Mouse (Mus musculus) c-Kit-positive CD71-negative TER-119-negative erythroid progenitor cells, embryonic 14.5 days (primary cell): ENCODE measurements around the gene 1110002E22Rik.

Source experiments
- DNase-seq: peaks from one replicate; pipeline ENCODE4 v3.0.0-alpha.2; 2013; ENCODE audit warnings: low read depth

Gene 1110002E22Rik

DNA sequence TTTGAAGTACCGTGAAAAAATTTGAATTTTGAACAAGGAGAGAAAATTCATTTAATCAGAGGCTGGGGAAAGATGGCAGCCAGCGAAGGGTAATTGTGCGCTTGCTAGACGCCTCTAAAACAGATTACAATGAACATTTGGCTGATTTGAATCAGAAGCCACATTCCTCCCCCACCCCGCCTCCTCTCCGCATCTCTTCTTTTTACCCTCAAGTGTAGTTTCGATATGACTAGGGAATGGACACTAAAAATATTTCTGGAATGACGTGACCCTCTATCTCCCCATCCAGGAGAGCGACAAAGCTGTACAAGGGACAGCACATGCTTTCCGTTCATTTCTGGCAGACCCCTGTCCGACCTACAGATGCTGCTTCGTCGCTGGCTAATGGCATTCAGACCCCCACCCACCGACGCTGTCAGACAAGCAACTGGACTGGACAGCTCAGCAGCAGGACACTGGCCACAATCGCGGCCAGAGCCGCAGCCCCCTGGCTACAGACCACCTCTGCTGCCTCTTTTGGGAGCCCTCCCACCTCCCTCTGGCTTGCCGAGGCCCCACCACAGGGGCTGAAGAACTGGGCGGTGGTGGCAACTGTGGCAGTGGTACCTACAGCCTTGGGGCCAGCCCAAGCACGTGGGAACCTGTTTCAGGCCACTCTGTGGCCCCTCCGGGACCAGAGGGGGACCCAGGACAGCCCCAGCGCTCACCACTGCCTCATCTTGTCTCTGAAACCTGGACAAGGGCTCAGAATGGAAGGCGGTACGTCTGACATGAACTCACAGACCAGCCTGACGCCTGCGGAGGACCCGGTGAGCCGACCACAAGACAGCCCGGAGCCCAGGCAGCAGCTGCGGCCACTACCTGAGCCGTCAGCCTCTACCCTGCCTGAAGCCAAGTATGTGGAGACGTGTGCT, at the start of gene 1110002E22Rik:
TSS of gene 1110002E22Rik (plus strand) at position 321 of the 914 bp plus-strand sequence.
- DNase-seq, result no peak

DNA sequence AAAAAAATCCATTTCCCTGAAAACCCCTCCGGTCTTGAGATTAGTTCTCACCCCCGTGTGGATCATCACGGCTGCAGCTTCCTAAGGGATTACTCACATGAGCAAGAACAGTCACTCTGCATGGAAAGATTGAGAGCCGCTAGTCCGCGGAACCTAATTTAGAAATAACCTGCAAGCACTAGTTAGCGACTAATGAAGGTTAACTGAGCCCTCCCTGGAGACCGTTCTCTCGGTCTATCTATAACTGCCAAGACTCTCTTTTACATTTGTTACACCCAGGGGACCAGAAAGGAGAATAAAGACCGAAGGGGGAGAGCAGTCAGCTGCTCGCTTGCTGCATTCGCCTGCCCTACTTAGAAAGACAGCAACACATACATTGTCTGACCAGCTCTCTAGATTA, 48.0 kb upstream of the 1110002E22Rik start:
- DNase-seq, result no peak

DNA sequence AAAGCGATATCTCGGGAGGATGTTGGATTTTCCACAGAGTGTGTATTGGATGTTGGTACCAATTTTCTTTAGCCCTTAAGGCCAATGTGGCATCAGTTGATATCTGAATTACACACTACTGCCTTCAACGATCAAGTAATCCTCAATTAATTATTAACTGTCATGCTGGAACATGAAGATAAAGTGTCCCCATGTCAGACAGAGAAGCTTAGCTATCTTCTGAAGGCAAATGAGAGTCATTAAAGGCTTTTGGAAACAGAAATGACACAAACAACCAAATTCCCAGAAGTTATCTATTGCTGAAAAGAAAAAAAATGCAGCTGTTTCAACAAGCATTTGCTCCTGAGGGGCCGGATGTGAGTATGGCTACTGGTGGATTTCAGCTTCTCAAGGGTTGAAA, 42.8 kb upstream of the 1110002E22Rik start:
- DNase-seq, result no peak

DNA sequence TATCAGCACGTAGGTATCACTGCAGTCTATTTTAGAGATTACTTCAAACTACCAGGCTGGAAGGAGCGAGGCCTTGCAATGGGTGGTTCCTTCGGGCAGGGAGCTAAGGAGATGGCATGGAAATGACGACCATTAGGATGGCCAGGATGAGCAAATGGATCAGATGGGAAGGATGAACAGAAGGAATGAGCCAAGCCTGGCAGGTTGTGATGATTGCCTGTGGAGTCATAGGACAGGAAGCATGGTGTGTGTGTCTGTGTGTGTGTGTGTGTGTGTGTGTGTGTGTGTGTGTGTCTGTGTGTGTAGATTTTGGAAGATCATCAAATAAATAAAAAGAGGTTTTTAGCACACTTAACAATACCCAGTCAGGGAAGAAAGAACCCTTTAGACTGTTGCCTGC, 42.2 kb upstream of the 1110002E22Rik start:
- DNase-seq, result no peak

DNA sequence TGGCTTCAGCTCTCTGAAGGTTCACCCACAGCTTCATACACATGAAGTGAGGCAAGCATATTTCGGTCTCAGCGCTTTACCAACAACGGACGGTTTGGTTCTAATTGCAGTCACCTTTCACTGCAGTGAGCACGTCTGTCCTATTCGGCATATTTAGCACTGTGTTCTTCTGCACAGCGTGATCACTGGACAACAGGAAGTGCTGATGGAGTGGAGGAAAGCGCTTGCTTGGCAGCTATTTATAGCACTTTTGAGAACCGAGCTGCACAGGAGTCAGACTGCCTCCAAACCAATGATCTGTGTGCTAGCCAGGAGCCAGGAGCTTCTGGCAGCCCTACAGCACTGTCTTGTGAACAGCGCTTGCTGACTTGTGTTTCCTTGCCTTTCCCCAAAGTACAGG, 38.6 kb upstream of the 1110002E22Rik start:
- DNase-seq, result no peak

DNA sequence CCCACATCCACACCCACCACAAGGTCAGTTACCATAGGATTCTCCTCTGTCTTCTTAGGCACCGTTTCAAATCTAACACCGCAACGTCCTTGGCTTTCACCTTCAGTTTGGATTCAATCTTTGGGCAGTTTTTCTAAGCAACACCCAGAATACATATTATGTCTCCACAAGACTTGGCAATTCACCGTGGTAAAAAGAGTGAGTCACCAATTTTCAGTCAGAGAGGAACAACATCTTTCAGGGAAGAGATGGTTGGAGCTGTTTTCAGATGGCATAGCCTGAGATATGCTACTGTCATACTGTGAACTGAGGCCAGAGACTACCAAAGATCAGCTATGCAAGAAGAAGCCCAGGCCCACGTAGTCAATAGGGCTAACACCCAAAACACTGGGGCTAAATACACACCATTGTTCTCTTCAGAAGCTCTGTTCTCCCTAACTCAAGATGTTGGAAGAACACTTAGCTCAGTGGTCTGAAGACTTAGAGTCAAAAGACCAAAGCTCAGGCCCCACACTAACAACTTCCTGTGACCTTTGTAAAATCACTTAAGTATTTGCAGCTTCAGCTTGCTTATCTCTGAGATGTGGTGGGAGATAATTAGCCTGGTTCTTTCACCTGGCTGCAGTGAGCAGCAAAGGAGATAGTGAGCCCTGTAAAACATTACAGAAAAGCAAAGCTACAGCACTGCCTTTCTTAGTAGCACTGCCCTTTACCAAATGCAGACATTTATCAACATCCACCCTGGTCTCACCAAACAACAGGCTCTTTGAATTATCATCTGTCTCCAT, 37.1 kb upstream of the 1110002E22Rik start:
- no peak for DNase-seq

DNA sequence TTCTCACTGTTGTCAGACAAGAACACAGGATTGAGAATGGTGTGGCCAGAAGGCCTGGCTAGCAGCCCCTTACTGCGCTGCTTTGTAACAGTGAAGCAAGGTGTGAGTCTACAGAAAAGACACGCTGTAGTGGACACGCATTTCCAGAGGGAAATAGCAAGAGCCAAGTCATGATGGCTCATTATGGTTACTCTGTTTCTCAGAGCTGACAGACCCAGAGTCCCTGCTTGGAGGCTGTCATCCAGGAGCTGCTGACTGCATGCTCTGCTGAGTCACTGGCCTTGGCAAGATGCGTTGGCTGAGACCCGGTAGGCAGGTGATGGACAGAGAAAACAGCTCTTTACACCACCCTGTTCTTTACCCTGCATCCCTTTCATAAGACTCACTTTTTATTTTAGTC, 35.5 kb upstream of the 1110002E22Rik start:
- DNase-seq, result no peak

DNA sequence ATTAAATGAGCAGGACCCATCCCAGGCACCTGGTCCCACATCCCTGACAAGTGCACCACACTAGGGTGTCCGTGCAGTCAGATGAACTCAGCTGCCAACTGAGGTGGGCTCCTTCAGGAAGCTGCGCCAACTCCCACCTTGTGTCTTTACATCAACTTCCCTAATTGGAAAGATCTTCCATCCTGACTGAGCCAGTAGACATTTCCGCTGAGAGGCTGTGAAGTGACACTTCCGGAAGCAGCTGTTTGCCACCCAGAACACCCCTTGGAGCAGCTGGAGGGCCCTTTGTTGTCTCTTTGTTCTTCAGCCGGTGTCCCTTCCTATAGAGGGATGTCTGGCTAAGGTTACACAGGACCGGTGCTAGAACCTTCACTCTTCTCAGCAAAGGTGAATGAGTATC, 34.3 kb upstream of the 1110002E22Rik start:
- DNase-seq, result no peak

DNA sequence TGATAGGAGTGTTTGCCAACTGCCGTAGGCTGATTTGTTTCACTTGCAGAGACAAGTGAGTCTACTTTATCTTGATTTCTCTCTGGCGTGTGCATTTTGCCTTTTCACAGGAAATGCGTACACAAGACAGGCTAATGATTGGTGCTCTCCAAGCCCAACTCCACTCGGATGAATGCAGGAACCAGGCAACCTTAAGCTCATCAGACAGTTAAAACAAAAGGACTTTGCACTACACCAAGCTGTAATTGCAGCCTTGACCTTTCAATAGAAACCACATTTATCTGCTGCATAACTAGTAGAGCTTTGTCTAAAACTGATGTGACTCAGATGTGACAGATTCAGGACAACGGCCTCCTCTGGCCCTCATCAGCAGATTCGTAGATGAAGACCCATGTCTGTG, 30.9 kb upstream of the 1110002E22Rik start:
- no peak for DNase-seq

DNA sequence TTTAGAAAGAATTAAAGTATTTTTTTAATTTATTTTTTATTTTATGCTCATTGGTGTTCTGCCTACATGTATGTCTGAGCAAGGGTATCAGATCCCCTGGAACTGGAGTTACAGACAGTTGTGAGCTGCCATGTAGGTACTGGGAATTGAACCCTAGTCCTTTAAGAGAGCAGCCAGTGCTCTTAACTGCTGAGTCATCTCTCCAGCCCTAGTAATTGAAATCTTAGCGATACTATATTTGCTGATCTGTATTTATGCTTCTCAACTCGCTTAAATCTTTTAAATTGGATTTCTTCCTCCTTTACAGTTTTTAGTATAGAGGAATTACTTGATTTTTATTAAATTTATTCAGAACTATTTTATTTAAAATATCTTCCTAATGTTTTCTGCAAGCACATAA, 23.9 kb upstream of the 1110002E22Rik start:
- DNase-seq, result no peak

DNA sequence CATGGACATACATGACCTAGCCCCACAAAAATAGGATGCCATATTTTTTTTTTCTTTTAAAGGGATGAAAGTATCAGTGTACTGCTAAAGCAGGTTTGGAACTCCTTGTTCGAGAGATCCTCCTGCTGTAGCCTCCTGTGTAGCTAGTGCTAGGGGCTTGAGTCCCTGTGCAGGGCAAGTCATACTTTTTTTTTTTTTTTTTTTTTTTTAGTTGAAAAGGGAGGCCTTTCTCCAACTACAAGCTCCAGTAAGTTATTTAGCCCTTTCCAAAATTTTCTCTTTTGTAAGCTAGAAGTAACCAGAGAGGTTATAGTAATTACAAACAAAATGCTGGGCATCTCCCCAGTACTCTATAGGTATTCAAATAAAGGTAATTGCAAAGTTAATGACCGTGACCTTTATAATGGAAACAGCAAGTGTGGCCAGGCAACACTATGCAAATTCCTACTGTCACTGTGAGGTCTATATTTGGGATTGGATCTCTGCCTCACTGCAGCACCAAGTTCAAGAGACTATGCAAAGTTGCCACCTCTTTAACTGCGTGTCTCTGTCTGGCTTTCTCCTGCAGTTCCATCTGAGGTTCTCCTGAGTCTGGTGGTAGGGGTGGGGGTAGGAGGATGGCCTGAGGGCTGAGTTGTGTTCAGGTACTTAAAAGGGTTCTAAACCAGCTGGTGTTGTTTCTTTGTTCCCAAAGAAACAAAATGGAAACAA, 23.1 kb upstream of the 1110002E22Rik start:
- DNase-seq, result no peak

DNA sequence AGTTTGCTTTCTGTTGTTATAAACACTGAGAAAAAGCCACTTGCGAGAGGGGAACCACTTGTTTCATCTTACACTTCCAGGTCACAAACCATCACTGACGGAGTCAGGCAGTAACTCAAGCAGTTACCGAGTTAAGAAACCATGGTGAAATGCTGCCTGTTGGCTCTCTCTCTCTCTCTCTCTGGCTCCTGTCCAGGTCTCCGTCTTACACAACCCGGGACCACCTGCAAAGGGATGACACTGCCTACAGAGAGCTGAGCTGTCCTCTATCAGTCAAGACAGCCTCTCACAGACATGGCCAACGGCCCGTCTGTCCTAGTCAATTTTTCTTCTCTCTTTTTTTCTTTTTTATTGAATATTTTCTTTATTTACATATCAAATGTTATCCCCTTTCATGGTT, 21.5 kb upstream of the 1110002E22Rik start:
- no peak for DNase-seq

DNA sequence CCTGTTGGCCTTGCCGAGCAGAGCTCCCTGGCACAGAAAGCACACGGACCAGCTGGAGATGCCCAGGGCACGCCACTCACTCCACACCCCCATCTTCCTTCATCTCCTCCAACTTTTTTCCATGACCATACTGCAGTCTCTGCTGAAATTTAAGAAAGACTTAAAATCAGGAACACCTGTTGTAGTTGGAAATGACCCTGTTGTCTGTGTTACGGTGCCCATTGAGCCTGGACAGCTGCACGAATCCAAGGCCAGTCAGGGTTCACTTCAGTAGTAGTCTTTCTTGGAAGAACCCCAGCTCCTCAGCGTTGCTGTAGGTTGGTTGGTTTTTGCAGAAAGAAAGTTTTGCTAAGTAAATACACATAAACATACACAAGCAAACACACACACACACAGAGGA, 15.3 kb upstream of the 1110002E22Rik start:
- no peak for DNase-seq

DNA sequence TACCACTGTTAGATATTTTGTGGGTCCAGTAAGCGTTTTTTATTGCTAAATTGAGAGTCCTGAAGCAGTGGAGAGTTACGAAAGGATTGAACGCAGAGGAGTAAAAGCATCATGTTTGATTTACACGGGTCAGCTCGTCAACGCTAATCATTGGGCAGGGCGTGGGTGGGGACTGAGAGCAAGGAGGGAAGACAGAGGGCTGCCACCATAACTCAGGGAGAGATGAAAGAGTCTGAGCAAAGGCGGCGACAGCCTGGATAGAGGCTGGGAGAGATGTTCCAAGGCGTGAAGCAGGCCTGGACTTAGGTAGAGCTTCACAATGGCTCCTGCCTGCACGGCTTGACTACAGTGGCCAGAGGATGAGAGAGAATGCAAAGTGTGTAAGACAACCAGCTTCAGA, 14.1 kb upstream of the 1110002E22Rik start:
- DNase-seq, result no peak

DNA sequence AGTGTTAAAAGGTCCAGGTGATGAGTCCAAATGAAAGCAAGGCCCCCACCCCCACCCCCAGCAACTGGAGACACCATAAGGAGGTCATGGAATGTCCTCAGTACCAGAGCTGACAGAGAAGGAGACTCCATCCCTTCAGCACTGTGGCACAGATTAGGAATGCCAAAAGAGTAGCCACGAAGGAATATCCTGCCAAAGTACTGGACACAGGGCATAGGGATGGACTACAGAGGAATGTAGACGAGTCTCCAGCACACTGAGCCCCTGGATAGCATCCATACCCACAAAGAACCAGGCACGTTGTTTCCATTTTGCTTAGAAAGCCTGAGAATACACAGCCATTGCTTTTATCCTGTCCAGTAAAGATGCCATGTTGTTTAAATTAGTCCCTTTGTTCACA, 13.4 kb upstream of the 1110002E22Rik start:
- DNase-seq, result no peak

DNA sequence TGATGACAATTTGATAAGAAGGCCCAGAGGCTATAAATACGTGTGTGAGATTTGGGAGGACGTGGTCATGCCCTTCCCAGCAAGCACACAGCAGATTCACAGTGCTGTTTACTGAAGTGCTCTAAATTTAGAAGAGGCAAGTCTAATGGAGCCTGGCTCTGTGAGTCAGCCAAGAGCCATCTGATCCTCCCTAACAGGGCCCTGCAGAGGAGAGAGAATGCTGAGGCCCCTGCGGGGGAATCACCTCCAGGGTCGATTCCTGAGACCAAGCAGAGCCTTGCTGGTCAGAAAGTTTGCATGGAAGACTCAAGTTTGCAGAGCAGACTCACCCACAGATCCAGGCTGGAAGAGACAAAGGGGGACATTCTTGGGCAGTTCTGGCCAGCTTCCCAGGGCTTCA, 10.9 kb upstream of the 1110002E22Rik start:
- no peak for DNase-seq

DNA sequence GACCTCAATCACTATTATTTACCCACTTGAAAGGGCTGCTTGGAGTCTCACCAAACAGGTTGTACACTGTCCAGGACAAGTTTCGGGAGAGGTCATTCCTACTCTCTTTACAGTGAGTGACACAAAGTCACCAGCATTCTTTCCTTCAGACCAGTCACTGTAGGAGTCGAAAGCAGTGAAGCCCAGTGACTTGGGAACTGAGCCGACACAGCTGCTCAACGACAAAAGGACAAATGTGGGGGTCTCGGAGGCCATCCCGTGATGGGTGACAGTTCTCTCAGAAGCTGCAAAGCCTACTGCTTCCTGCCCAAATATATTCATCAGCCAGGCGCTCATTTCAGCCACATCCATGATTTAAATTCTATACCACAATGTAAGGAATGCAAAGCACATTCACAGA, 7.9 kb upstream of the 1110002E22Rik start:
- no peak for DNase-seq

DNA sequence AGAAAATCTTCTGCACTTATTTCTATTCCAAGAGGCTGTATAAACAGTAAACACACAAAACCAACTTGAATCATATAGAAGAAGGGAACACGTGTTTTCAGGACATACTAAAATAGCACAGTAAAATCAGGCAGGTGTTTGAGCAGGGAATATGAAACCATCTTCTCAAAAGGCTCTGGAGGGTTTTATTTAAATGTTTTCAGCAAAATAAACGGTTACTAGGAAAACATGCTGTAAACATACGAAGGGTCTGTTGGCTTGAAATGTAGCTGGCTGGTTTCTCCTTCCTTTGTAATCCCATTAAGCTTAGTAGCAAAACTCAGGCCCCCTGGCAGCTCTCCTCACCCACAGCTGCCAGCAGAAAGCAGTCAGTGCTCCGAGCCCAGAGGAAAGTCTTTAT, 6.6 kb upstream of the 1110002E22Rik start:
- DNase-seq, result no peak

DNA sequence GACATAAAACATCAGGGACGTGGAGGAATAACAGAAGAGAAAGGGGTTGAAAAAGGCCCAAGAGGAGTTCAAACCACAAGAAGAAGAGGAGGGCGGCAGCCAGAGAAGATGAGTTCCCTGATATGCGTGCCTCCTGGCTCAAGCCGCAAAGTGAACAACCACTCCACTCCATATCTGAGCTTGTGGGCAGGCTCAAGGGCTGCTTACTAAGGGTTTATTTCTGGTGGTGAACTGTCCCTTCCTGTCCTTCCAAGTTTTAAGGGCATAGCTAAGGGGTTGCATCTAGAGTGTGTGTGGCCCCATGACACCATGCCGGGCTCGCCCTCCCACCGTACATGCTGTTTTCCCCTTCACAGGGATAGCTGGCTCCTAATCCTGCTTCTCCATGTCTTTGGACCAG, 4.4 kb upstream of the 1110002E22Rik start:
- no peak for DNase-seq

DNA sequence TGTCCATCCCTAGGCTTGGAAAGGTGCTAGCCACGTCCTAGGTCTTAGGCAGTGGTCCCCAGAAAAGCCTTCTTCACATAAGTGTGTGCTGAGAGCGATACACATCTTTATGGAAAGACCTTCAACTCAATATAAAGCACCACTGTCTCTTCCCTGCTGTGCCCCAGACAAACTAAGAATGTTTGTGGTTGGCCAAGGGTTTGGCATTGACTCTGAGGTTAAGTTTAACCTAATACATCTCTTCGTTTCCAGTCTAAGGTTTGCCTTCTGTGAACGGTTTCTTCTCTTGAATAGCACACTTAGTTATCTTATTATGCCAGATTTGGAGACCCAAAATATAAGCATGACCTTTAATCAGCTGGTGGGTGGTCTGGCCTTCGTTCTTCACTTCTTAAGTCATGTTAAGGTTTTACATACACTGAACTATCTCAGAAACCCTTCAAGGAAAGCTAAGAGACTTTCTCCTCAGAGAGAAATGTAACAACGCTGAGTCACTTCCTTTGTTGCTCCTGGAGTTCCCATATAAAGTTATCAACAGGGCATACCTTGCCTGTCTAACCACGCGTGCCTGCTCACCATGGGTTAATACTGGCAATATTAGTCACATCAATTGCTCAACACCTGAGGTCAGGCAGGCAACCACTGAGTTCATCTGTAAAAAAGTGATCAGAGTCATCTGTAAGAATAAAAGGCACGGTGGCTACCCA, 3.5 kb upstream of the 1110002E22Rik start:
- peak; percentile 7 for DNase-seq

DNA sequence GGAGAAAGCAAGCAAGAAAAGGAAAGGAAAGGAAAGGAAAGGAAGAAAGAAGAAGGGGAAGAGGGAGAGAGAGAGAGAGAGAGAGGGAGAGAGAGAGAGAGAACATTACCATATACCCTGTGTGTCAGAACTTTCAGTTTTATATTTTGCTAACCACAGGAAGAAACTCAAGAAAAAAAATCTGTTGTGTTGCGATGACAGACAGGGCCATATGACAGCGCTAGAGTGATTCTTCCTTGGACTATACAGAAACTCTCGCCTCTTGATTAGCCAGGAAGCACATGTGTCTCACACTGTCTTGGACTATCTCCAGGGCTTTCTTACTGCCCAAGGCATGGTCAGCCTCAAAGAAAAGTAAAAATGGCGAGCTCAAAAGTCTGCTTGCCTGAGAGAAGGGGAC, 2.2 kb upstream of the 1110002E22Rik start:
- DNase-seq, result no peak

DNA sequence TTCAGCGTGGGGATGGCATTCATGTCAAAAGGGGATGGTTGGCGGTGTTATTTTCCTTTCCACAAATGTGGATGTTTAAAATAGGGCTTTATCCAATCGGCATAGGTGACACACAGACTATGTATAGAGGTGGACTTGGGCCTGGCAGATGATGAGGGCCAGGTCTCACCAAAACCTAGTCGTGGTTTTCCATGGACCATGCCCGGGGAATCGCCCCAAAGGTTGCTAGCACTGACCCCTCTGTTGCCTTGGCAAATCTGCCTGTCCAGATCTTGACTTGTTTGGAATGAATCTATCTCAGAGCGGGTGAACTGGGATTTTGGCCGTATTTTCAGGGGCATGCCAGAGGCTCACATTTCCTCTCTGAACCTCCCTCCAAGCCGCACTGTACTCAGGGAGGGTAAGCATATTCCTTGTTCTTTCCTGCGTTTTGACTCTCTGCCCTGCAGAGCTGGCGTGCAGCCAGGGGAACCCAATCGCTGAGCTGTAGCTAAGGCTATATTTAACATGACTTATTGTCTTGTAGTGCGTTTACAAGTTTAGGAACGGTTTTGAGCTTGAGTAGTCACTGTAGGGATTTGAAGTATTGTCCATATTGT, 1.0 kb upstream of the 1110002E22Rik start:
- no peak for DNase-seq
